Mouse (Mus musculus) MEL (cell line): Measurements from ENCODE around the gene Oit1. TPM values are rescaled to one million over a fixed set of nuclear protein-coding genes. Genes with fewer than 3 reads are reported as not detected.

Experiments
- DNase-seq: peaks from one replicate; pipeline ENCODE4 v3.0.0; 2011; ENCODE audit warnings: low read depth, low spot score
- H3K27ac ChIP-seq: 2 replicates; pipeline ENCODE4 v1.5.1; 2012; ENCODE audit warnings: low read depth, mild to moderate bottlenecking, control low read depth, low read length, moderate library complexity; ENCODE audit not compliant: control insufficient read depth
- H3K27me3 ChIP-seq, 2 experiments: fragments of 150-350 bp in 1 of 2; sonication (generic) in 1 of 2; 2 replicates each; pipeline ENCODE4 v1.6.1; 2012; ENCODE audit warnings: low read length in 2 of 2, mild to moderate bottlenecking in 2 of 2, improper control_type of control experiment in 1 of 2, moderate library complexity in 1 of 2; ENCODE audit not compliant: insufficient read depth in 2 of 2, control insufficient read depth in 1 of 2
- H3K36me3 ChIP-seq, 2 experiments: 2 replicates each; pipeline ENCODE4 v1.6.1; 2012 to 2014; ENCODE audit warnings: low read length in 2 of 2, improper control_type of control experiment in 1 of 2, inconsistent platforms in 1 of 2, mild to moderate bottlenecking in 1 of 2; ENCODE audit not compliant: insufficient read depth in 2 of 2, control insufficient read depth in 1 of 2
- H3K4me1 ChIP-seq, 2 experiments: fragments of 150-350 bp in 1 of 2; sonication (generic) in 1 of 2; 2 replicates each; pipeline ENCODE4 v1.6.1; 2012; ENCODE audit warnings: low read length in 2 of 2, improper control_type of control experiment in 1 of 2, mild to moderate bottlenecking in 1 of 2; ENCODE audit not compliant: insufficient read depth in 2 of 2, control insufficient read depth in 1 of 2
- H3K4me3 ChIP-seq, 2 experiments: fragments of 150-350 bp in 1 of 2; sonication (generic) in 1 of 2; 2 replicates each; pipeline ENCODE4 v1.5.1; 2012; ENCODE audit warnings: low read depth in 2 of 2, low read length in 2 of 2, mild to moderate bottlenecking in 2 of 2, moderate library complexity in 2 of 2, control low read depth in 1 of 2, improper control_type of control experiment in 1 of 2; ENCODE audit not compliant: control insufficient read depth in 1 of 2, insufficient read depth in 1 of 2
- H3K79me2 ChIP-seq: 2 replicates; pipeline ENCODE4 v1.6.1; 2012; ENCODE audit warnings: mild to moderate bottlenecking, low read length, moderate library complexity; ENCODE audit not compliant: control insufficient read depth, poor library complexity, insufficient read depth
- H3K9ac ChIP-seq: 2 replicates; pipeline ENCODE4 v1.6.1; 2012; ENCODE audit warnings: low read depth, mild to moderate bottlenecking, control low read depth, low read length, moderate library complexity; ENCODE audit not compliant: control insufficient read depth, poor library complexity, severe bottlenecking
- H3K9me3 ChIP-seq: fragments of 150-350 bp; sonication (generic); replicated peaks from 2 replicates; pipeline ENCODE4 v1.6.1; 2012; ENCODE audit warnings: mild to moderate bottlenecking, low read length, improper control_type of control experiment, moderate library complexity; ENCODE audit not compliant: insufficient read depth
- CHD1 ChIP-seq: IDR thresholded peaks from 2 replicates; pipeline ENCODE4 v1.6.1; 2012; ENCODE audit warnings: low read depth, mild to moderate bottlenecking, inconsistent platforms, low read length, improper control_type of control experiment
- CHD2 ChIP-seq: IDR thresholded peaks from 2 replicates; pipeline ENCODE4 v1.6.1; 2011; ENCODE audit warnings: low read length, improper control_type of control experiment
- E2F4 ChIP-seq: IDR thresholded peaks from 2 replicates; pipeline ENCODE4 v1.6.1; 2011; ENCODE audit warnings: low read depth, low read length, improper control_type of control experiment, borderline replicate concordance
- ELF1 ChIP-seq: IDR thresholded peaks from 2 replicates; pipeline ENCODE4 v1.6.1; 2014; ENCODE audit warnings: low read depth, mild to moderate bottlenecking, inconsistent platforms, low read length, improper control_type of control experiment, moderate library complexity
- EP300 ChIP-seq, 2 experiments: IDR thresholded peaks; 2 replicates each; pipeline ENCODE4 v1.6.1; 2011; ENCODE audit warnings: improper control_type of control experiment in 2 of 2, low read length in 2 of 2, low read depth in 1 of 2, mild to moderate bottlenecking in 1 of 2
- GATA1 ChIP-seq: IDR thresholded peaks from 2 replicates; pipeline ENCODE4 v1.6.1; 2011; ENCODE audit warnings: low read depth, low read length, improper control_type of control experiment
- HCFC1 ChIP-seq: IDR thresholded peaks from 2 replicates; pipeline ENCODE4 v1.6.1; 2012; ENCODE audit warnings: low read depth, mild to moderate bottlenecking, inconsistent platforms, low read length, improper control_type of control experiment, moderate library complexity
- KAT2A ChIP-seq: conservative IDR thresholded peaks from 2 replicates; pipeline ENCODE4 v1.6.1; 2012; ENCODE audit warnings: low read depth, low read length, improper control_type of control experiment, inconsistent platforms
- MAFK ChIP-seq: IDR thresholded peaks from 2 replicates; pipeline ENCODE4 v1.6.1; 2011; ENCODE audit warnings: low read depth, mild to moderate bottlenecking, low read length, improper control_type of control experiment, borderline replicate concordance
- MAX ChIP-seq: IDR thresholded peaks from 2 replicates; pipeline ENCODE4 v1.6.1; 2011; ENCODE audit warnings: low read length, improper control_type of control experiment
- MEF2A ChIP-seq: IDR thresholded peaks from 2 replicates; pipeline ENCODE4 v1.6.1; 2014; ENCODE audit warnings: low read depth, mild to moderate bottlenecking, inconsistent platforms, low read length, improper control_type of control experiment; ENCODE audit not compliant: poor library complexity, insufficient replicate concordance, severe bottlenecking; ENCODE audit errors: extremely low read depth
- MXI1 ChIP-seq: IDR thresholded peaks from 2 replicates; pipeline ENCODE4 v1.6.1; 2011; ENCODE audit warnings: mild to moderate bottlenecking, low read depth, low read length, improper control_type of control experiment
- MYB ChIP-seq: IDR thresholded peaks from 2 replicates; pipeline ENCODE4 v1.6.1; 2011; ENCODE audit warnings: mild to moderate bottlenecking, low read depth, low read length, improper control_type of control experiment
- MYC ChIP-seq: IDR thresholded peaks from 2 replicates; pipeline ENCODE4 v1.6.1; 2011; ENCODE audit warnings: low read depth, mild to moderate bottlenecking, low read length, improper control_type of control experiment, moderate library complexity
- POLR2A ChIP-seq, 2 experiments: IDR thresholded peaks; 2 replicates each; pipeline ENCODE4 v1.6.1; 2011 to 2012; ENCODE audit warnings: low read length in 2 of 2, mild to moderate bottlenecking in 2 of 2, control low read depth in 1 of 2, improper control_type of control experiment in 1 of 2, low read depth in 1 of 2, moderate library complexity in 1 of 2; ENCODE audit not compliant: control insufficient read depth in 1 of 2, insufficient read depth in 1 of 2, poor library complexity in 1 of 2
- POLR2AphosphoS5 ChIP-seq: IDR thresholded peaks from 2 replicates; pipeline ENCODE4 v1.6.1; 2012; ENCODE audit warnings: low read depth, borderline replicate concordance, mild to moderate bottlenecking, inconsistent platforms, low read length, moderate library complexity, mixed read lengths
- RAD21 ChIP-seq: IDR thresholded peaks from 2 replicates; pipeline ENCODE4 v1.6.1; 2011; ENCODE audit warnings: mild to moderate bottlenecking, low read depth, low read length, improper control_type of control experiment
- RCOR1 ChIP-seq: IDR thresholded peaks from 2 replicates; pipeline ENCODE4 v1.6.1; 2012; ENCODE audit warnings: low read depth, mild to moderate bottlenecking, inconsistent platforms, low read length, improper control_type of control experiment
- SMC3 ChIP-seq: IDR thresholded peaks from 2 replicates; pipeline ENCODE4 v1.6.1; 2011; ENCODE audit warnings: low read depth, low read length, improper control_type of control experiment
- TAL1 ChIP-seq: IDR thresholded peaks from 2 replicates; pipeline ENCODE4 v1.6.1; 2012; ENCODE audit warnings: mild to moderate bottlenecking, inconsistent platforms, low read length, moderate library complexity, mixed read lengths
- TCF12 ChIP-seq: IDR thresholded peaks from 2 replicates; pipeline ENCODE4 v1.6.1; 2014; ENCODE audit warnings: low read depth, mild to moderate bottlenecking, inconsistent platforms, low read length, improper control_type of control experiment, moderate library complexity
- USF1 ChIP-seq: IDR thresholded peaks from 2 replicates; pipeline ENCODE4 v1.6.1; 2014; ENCODE audit warnings: low read depth, mild to moderate bottlenecking, inconsistent platforms, low read length, improper control_type of control experiment, moderate library complexity
- USF2 ChIP-seq, 2 experiments: IDR thresholded peaks; 2 replicates each; pipeline ENCODE4 v1.6.1; 2011 to 2012; ENCODE audit warnings: improper control_type of control experiment in 2 of 2, low read length in 2 of 2, borderline replicate concordance in 1 of 2, inconsistent platforms in 1 of 2, low read depth in 1 of 2, mild to moderate bottlenecking in 1 of 2; ENCODE audit not compliant: insufficient read depth in 1 of 2
- ZKSCAN1 ChIP-seq: IDR thresholded peaks from 2 replicates; pipeline ENCODE4 v1.6.1; 2012; ENCODE audit warnings: low read depth, mild to moderate bottlenecking, inconsistent platforms, low read length, improper control_type of control experiment, moderate library complexity
- ZNF384 ChIP-seq: IDR thresholded peaks from 2 replicates; pipeline ENCODE4 v1.6.1; 2012; ENCODE audit warnings: low read depth, mild to moderate bottlenecking, inconsistent platforms, low read length, improper control_type of control experiment
- polyA plus RNA-seq, 2 experiments: library from polyadenylated mRNA; stranded (reverse) in 1 of 2; unstranded in 1 of 2; fragments of >175 nt in 1 of 2; fragments of >200 nt in 1 of 2; gene quantifications; 2 replicates each; pipeline versions ENCODE4 v1.2.1 to v1.2.4; 2012; ENCODE audit warnings: low replicate concordance in 2 of 2, low read depth in 1 of 2; ENCODE audit not compliant: insufficient read length in 2 of 2, insufficient read depth in 1 of 2, missing spikeins in 1 of 2
- total RNA-seq: library from RNA; depleted of rRNA; stranded (reverse); fragments of 300-350 nt; gene quantifications from 2 replicates; pipeline ENCODE4 v1.2.3, GENCODE M21; 2012

Gene Oit1
- total and polyA plus RNA-seq, 3 experiments: not detected

GRCm38 (mm10) chr14:8330390-8330789 is 48.2 kb downstream of the Oit1 start:
- Histone ChIP-seq H3K79me2 (no peaks in the 10 kb centered on the region), H3K4me1 (no peaks in the 10 kb centered on the region), H3K36me3 (no peaks in the 10 kb centered on the region), H3K4me3 (no peak overlapping the region), H3K27ac (no peak overlapping the region), H3K27me3 (no peaks in the 10 kb centered on the region), H3K9ac (no peak overlapping the region), H3K9me3 (no peaks in the 10 kb centered on the region)
- TF ChIP-seq MYC (no peak), TAL1 (no peak), POLR2A (IDR thresholded peaks at IDR 0.05; ENCODE audit: control insufficient read depth in 1 of 2, insufficient read depth in 1 of 2, low read depth in 1 of 2, low read length in 2 of 2, poor library complexity in 1 of 2) (no peak), RCOR1 (no peak), GATA1 (no peak), ZNF384 (no peak), HCFC1 (no peak), MXI1 (no peak), E2F4 (no peak), TCF12 (no peak)
- no peak for DNase-seq

- Histone ChIP-seq H3K79me2 (no peaks in the 10 kb centered on the region), H3K4me1 (no peaks in the 10 kb centered on the region), H3K36me3 (no peaks in the 10 kb centered on the region), H3K27ac (no peak overlapping the region), H3K4me3 (no peak overlapping the region), H3K27me3 (no peaks in the 10 kb centered on the region), H3K9me3 (no peaks in the 10 kb centered on the region), H3K9ac (no peak overlapping the region)
- DNase-seq: no peak
- TF ChIP-seq RCOR1 (no peak), ELF1 (no peak), MAFK (no peak), USF2 (IDR thresholded peaks at IDR 0.05; ENCODE audit: borderline replicate concordance in 1 of 2, insufficient read depth in 1 of 2, low read depth in 1 of 2, low read length in 2 of 2) (no peak)
Measured at GRCm38 (mm10) chr14:8329552-8329951, 49.0 kb downstream of the Oit1 start.

- Histone ChIP-seq H3K79me2 (no peaks in the 10 kb centered on the region), H3K27ac (no peak overlapping the region), H3K9ac (no peak overlapping the region), H3K9me3 (no peaks in the 10 kb centered on the region), H3K36me3 (no peaks in the 10 kb centered on the region), H3K27me3 (no peaks in the 10 kb centered on the region), H3K4me3 (no peak overlapping the region), H3K4me1 (no peaks in the 10 kb centered on the region)
- DNase-seq: no peak
- TF ChIP-seq GATA1 (no peak), MAX (no peak), KAT2A (no peak), CHD1 (no peak), POLR2A (IDR thresholded peaks at IDR 0.05; ENCODE audit: control insufficient read depth in 1 of 2, insufficient read depth in 1 of 2, low read depth in 1 of 2, low read length in 2 of 2, poor library complexity in 1 of 2) (no peak), MEF2A (no peak), TAL1 (no peak), ZNF384 (no peak), RAD21 (no peak), MYB (no peak), SMC3 (no peak), MYC (no peak), EP300 (IDR thresholded peaks at IDR 0.05; ENCODE audit: low read depth in 1 of 2, low read length in 2 of 2) (no peak), HCFC1 (no peak), USF1 (no peak), POLR2AphosphoS5 (no peak), ZKSCAN1 (no peak), CHD2 (no peak), RCOR1 (no peak)
Measured at GRCm38 (mm10) chr14:8327371-8327770, 51.2 kb downstream of the Oit1 start.
